Mouse (Mus musculus): ENCODE results near the gene Esyt1.
"Not testable (repeated sequence)": the region's sequence is repeated elsewhere in the genome, so short reads cannot be mapped to it uniquely, and the experiment has no call there.

Gene Esyt1

GRCm38 (mm10) chr10:128538340-128538870 is 12.7 kb upstream of the Esyt1 start:
- no peak for DNase-seq (ENCODE audit: low read depth, low spot score)

- peak; percentile 91 for DNase-seq (ENCODE audit: low read depth, low spot score)
Observed at GRCm38 (mm10) chr10:128536266-128536940, 10.7 kb upstream of the Esyt1 start.

GRCm38 (mm10) chr10:128535624-128536265 is 10.1 kb upstream of the Esyt1 start:
- DNase-seq (ENCODE audit: low read depth, low spot score), result no peak

DNA sequence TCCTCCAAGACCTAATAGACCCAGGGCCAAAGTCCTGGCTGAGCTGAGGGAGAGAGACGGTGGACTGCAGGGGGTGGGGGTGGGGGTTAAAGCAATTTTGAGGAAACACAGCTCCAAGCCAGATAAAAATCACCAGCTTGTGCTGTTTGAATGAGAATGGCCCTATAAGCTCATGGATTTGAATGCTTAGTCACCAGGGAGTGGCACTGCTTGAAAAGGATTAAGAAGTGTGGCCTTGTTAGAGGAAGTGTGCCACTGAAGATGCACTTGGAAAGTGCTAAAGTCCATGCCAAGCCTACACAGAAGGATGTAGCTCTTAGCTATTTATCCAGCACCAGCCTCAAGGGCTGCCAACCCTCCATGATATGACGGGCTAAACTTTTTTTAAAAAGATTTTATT is 9.5 kb upstream of the Esyt1 start:
- no peak for DNase-seq (ENCODE audit: low read depth, low spot score)

GRCm38 (mm10) chr10:128526366-128527356 is 990 bp upstream of the Esyt1 start:
- DNase-seq (ENCODE audit: low read depth, low spot score), result no peak

DNA sequence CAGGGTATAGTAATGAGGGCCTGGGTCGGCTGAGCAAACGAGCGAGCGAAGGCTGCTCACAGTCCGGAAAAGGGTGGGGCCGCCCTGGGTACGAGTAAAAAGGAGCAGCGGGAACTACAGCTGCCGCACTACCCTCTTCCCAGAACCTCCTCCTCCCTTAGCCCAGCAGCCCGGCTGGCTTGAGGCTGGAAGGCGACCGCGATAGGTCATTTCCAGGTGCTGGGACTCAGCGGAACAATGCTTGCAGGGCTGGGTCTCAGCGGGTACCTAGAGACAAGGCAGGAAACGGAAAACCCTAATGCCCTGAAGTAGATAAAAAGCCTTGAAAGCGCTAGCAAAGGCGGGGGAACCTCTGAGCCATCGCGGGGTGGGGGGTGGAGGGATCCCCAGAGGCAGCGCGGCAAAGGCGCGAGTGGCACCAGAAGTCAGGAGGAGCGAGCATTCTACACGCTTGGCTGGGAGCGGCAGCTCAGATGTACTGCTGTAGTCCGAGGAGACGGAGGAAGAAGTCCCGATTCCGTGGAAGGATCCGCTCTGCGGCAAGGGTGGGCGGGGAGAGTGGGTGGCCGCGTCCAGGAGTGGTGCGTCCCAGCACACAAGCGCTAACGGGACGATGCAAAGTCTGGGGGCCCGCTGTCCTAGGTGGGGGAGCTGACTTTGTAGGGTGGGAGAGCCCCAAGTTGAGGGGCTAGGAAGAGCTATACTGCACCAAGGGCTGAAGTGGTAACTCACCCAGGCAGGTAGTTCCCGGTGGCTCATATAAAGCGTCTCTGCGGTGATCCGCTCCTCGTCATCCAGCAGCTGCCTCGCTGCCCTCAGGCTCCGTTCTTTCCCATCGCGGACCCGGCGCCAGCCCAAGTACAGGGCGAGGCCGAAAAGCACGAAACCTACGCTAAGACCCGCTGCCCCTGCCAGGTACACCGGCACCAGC is 674 bp downstream of the Esyt1 start:
- DNase-seq (ENCODE audit: low read depth, low spot score), result peak; percentile 55

GRCm38 (mm10) chr10:128524111-128524731 is 1.4 kb downstream of the Esyt1 start:
- no peak for DNase-seq (ENCODE audit: low read depth, low spot score)

DNA sequence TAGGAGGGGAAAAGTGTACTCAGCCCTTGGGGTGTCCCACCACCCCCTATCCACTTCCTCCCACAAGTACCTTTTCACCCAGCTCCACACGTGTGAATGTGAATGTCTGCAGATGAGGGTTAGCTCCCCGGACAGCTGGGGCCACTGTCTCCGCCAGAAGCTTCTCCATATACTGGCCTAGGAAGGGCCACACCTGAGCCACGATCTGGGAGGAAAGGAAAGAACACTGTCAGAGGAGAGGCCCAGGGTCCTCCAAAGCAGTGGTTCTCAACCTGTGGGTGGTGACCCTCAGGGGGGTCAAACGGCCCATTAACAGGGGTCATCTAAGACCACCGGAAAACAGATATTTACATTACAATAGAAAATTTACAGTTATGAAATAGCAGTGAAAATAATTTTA is 3.3 kb downstream of the Esyt1 start:
- no peak for DNase-seq (ENCODE audit: low read depth, low spot score)

DNA sequence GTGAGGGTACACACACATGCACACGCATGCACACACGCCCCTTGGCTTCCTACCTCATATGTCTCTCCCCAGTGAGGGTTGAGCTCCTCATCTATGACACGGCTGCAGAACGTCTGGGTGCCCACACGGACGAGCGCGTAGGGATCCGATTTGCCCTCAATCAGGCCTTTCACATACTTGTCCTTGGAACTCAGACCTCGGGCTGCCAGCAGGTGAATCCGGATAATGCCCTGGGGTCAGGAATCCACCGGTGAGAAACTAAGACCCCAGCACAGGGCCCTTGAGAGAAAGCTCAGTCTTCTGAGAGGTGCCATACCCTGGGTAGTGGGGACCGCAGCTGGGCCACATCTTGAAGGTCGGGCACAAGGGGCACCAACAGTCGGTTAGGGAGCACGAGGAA is 5.1 kb downstream of the Esyt1 start:
- no peak for DNase-seq (ENCODE audit: low read depth, low spot score)

DNA sequence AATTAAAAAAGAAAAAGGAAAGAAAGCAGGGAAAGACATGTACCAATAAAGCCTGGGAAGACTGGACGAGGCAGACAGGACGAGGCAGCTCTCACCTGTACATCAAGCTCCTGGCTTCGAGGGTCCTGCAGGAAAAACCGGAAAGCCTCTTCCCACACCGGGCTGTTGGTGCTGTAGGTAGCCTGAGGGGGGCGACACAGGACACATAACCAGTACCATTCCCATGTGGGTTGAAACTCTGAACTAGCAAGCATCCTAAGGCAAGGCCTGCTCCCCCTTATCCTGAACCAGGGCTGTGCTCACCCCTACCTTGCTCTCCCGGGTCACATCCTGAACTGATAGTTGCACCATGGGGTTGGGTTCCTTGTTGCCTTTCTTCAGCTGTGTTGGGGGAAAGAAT is 6.8 kb downstream of the Esyt1 start:
- no peak for DNase-seq (ENCODE audit: low read depth, low spot score)

DNA sequence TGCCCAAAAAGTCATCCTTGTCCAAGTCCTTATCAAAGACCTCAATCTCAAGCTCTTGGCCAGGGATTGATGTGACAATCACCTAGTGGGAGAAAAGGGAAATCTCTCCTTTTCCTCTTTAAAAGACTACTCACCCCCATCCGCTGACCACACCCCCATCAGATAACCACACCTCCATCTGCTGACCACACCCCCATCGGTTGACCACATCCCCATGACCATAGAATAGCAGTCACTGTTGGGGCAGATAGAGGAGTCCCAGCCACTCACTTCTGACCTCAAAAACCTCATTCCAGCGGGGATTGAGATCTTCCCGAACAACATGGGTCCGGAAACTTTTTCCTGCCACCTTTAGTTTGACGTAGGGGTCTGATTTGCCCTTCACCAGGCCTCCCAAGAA is 9.0 kb downstream of the Esyt1 start:
- no peak for DNase-seq (ENCODE audit: low read depth, low spot score)

DNA sequence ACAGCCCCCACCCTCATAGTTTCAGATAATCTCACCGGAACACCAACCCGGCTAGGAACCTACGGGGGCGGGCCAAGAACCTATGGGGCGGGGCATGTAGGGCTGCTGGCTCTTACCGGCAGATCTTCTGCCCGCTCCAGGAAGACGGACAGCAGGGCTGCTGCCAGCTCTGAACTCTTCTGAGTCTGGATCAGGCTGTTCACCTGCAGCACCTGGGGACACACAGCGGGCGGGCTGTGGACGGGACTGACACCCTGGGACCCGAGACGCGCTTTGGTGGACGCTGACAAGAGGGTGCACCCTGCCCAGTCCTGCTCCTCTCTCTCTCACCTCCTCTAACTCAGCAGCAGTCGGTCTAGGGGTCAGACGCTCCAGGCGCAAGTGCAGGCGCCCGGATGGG is 9.6 kb downstream of the Esyt1 start:
- no peak for DNase-seq (ENCODE audit: low read depth, low spot score)

GRCm38 (mm10) chr10:128515044-128515443 is 10.6 kb downstream of the Esyt1 start:
- DNase-seq (ENCODE audit: low read depth, low spot score), result no peak

DNA sequence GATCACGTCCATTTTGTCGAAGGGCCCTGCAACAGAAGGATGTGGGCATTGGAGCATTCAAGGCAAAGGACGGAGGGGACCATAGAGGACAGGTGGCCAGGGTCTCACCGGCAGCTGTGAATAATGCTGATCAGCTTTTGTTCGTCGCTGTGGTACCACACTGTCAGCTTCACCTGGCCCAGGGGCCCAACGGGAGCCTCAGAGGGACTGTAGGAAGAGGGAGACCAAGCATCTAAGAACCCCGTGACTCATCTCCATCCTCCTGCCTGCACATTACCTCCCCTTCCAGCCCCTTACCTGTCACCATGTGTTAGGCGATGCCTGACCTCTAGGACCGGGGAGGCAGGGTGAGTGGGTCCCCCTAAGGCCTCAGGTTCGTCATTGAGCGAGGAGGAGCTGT is 13.9 kb downstream of the Esyt1 start:
- no peak for DNase-seq (ENCODE audit: low read depth, low spot score)

- no peak for DNase-seq (ENCODE audit: low read depth, low spot score)
Observed at GRCm38 (mm10) chr10:128511189-128511588, 14.5 kb downstream of the Esyt1 start.

- no peak for DNase-seq (ENCODE audit: low read depth, low spot score)
Observed at GRCm38 (mm10) chr10:128510301-128510700, 15.4 kb downstream of the Esyt1 start.

- DNase-seq (ENCODE audit: low read depth, low spot score), result no peak
Observed at GRCm38 (mm10) chr10:128509831-128510230, 15.8 kb downstream of the Esyt1 start.

DNA sequence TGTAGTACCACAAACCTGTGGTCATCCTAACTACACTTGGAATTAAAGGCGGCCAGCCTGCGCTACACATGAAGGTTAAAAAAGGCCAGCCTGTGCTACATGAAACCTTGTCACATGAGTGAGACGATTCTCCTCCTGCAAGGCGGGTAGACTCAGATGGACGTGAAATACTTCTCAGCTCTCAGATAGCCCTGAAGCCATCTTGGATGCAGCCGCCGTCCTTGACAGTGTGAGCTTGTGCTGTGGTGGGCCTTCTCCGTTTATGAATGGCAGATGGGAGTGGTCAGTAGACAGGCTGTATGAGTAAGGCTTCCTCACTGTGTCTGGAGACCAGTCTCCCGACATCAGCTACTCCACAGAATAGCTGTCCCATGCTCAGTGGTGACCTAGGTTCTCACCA is 16.5 kb downstream of the Esyt1 start:
- no peak for DNase-seq (ENCODE audit: low read depth, low spot score)

- DNase-seq (ENCODE audit: low read depth, low spot score), result no peak
Observed at GRCm38 (mm10) chr10:128508260-128508659, 17.4 kb downstream of the Esyt1 start.

DNA sequence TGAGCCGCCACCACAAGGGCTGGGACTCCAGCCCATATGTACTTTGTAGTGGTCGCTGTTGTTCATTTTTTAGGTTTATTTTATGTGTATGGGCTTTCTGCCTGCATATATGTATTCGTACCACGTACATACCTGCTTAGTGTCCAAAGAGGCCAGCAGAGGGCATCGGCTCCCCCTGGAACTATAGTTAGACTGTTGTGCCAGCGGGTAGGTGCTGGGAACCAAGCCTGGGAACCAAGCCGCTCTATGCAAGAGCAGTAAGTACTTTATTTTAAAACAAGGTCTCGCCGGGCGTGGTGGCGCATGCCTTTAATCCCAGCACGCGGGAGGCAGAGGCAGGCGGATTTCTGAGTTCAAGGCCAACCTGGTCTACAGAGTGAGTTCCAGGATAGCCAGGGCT is 19.7 kb downstream of the Esyt1 start:
- no peak for DNase-seq (ENCODE audit: low read depth, low spot score)

GRCm38 (mm10) chr10:128505371-128505667 is 20.4 kb downstream of the Esyt1 start:
- not testable (repeated sequence) for DNase-seq (ENCODE audit: low read depth, low spot score)

Measured in mesoderm, embryonic 11.5 days (tissue).